Mouse (Mus musculus) kidney, adult 2 months (tissue): ENCODE measurements around the gene Fam155a.

Experiments used
- CTCF ChIP-seq: fragments of 200-500 bp; conservative IDR thresholded peaks from 2 replicates; pipeline ENCODE4 v1.5.1; 2011; ENCODE audit warnings: low read depth, mild to moderate bottlenecking, control low read depth, low read length, moderate library complexity, mixed read lengths; ENCODE audit not compliant: insufficient read depth, insufficient read length
- POLR2A ChIP-seq: fragments of 200-500 bp; IDR thresholded peaks from one replicate; pipeline ENCODE4 v1.6.1; 2011; ENCODE audit warnings: low read depth, low read length, control low read depth

DNA sequence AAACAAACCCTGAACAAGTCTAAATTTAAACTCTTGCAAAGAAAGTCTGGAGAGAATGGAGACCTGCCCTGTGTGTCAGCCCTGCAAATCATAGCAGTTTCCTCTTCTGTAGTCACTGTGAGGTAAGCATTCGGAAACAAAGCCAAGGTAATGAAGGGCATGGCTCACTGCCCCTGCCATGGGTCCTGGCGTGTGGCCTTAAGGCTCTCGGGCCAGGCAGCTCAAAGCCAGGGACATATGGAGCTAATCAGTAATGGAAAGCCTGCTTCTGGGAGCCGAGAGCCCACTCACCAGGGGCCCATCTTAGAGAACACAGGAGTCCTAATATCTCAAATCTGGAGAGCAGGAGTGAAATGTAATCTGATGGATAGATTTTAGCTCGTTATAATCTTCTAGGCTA, 525.0 kb downstream of the Fam155a start:
- TF ChIP-seq POLR2A, result no peak
- TF ChIP-seq CTCF, result no peak
